Mouse (Mus musculus) bone marrow, adult 2 months (tissue): ENCODE measurements around the gene Sertad3. TPM values are rescaled to one million over a fixed set of nuclear protein-coding genes. Genes with fewer than 3 reads are reported as not detected.

ENCODE experiments used
- H3K27ac ChIP-seq: fragments of 200-500 bp; 2 replicates; pipeline ENCODE4 v1.5.1; 2012; ENCODE audit warnings: low read depth, mild to moderate bottlenecking, control low read depth, inconsistent platforms, low read length; ENCODE audit not compliant: control insufficient read depth, poor library complexity, insufficient read depth
- H3K4me1 ChIP-seq: fragments of 200-500 bp; 2 replicates; pipeline ENCODE4 v1.6.1; 2011; ENCODE audit warnings: low read length; ENCODE audit not compliant: control insufficient read depth, insufficient read depth
- H3K4me3 ChIP-seq: fragments of 200-500 bp; replicated peaks from 2 replicates; pipeline ENCODE3; 2011; ENCODE audit warnings: mild to moderate bottlenecking, low read depth, low read length, control low read depth; ENCODE audit not compliant: control insufficient read depth
- CTCF ChIP-seq: fragments of 200-500 bp; IDR thresholded peaks from 2 replicates; pipeline ENCODE4 v1.5.1; 2011; ENCODE audit warnings: low read length, control low read depth; ENCODE audit not compliant: control insufficient read depth, insufficient read depth
- POLR2A ChIP-seq: fragments of 200-500 bp; IDR thresholded peaks from 2 replicates; pipeline ENCODE4 v1.6.1; 2011; ENCODE audit warnings: low read depth, mild to moderate bottlenecking, control low read depth, low read length, borderline replicate concordance; ENCODE audit not compliant: control insufficient read depth
- WGBS: fragments of 180-500 bp; shearing (Covaris S2); methylation state at CpG from one replicate; pipeline ENCODE4 v1.1.7; 2018; 5-methylcytosine and 5-hydroxymethylcytosine counted together
- polyA plus RNA-seq: library from polyadenylated mRNA; stranded (reverse); fragments of >200 nt; gene quantifications from 2 replicates; pipeline ENCODE4 v1.2.4, GENCODE M21; 2011; ENCODE audit warnings: low replicate concordance; ENCODE audit not compliant: missing spikeins, insufficient read depth, insufficient read length

Sertad3 gene
- polyA plus RNA-seq, 1 experiment, result 61.0 TPM

- Histone ChIP-seq H3K4me1 (peaks cover 9% of the 10 kb centered on the region), H3K4me3 (peak overlapping the region; percentile 19), H3K27ac (no peak overlapping the region)
- TF ChIP-seq CTCF (no peak), POLR2A (no peak)
- 9% methylated on average over 53 of the region's 53 CpGs for WGBS
Measured at GRCm38 (mm10) chr7:27446521-27447418, 26.8 kb upstream of the Sertad3 start.

- 1% methylated on average over 54 of the region's 54 CpGs for WGBS
- Histone ChIP-seq H3K27ac (peak within 1 kb of the TSS; percentile 93), H3K4me1 (peaks cover 11% of the 10 kb centered on the region), H3K4me3 (peak within 1 kb of the TSS; percentile 82)
- TF ChIP-seq CTCF (0 out of 2 replicates have a peak, but pooled peaks have one; percentile 23), POLR2A (peak; percentile 97)
Measured at GRCm38 (mm10) chr7:27447419-27448286, 25.9 kb upstream of the Sertad3 start, which contains the start of the genes Sptbn4 and Blvrb. Gene Sptbn4, minus strand, starts transcription at chr7:27447686. Gene Blvrb, plus strand, starts transcription at chr7:27447978.

- WGBS, result 34% methylated on average over 15 of the region's 15 CpGs
- peaks cover 12% of the 10 kb centered on the region for H3K4me1 ChIP-seq
- peak overlapping the region; percentile 93 for H3K27ac ChIP-seq
- TF ChIP-seq POLR2A (no peak), CTCF (no peak)
- H3K4me3 ChIP-seq, result peak overlapping the region; percentile 82
Measured at GRCm38 (mm10) chr7:27448421-27449206, 25.0 kb upstream of the Sertad3 start.

- TF ChIP-seq POLR2A (peak; percentile 33; the same call in 1 of the 2 replicates), CTCF (peak; percentile 32; the same call in 1 of the 2 replicates)
- Histone ChIP-seq H3K4me3 (peak overlapping the region; percentile 60), H3K4me1 (peaks cover 12% of the 10 kb centered on the region), H3K27ac (peak overlapping the region; percentile 93)
- 39% methylated on average over 10 of the region's 10 CpGs for whole genome bisulfite sequencing
Measured at GRCm38 (mm10) chr7:27449256-27449862, 24.2 kb upstream of the Sertad3 start.

- Histone ChIP-seq H3K4me3 (no peak overlapping the region), H3K27ac (peak overlapping the region; percentile 32; the same call in 1 of the 2 replicates), H3K4me1 (peaks cover 15% of the 10 kb centered on the region)
- TF ChIP-seq POLR2A, result no peak
- no peak for TF ChIP-seq CTCF
- 32% methylated on average over 2 of the region's 2 CpGs for WGBS
Measured at GRCm38 (mm10) chr7:27451359-27451758, 22.2 kb upstream of the Sertad3 start.

GRCm38 (mm10) chr7:27452206-27452770, 21.3 kb upstream of the Sertad3 start:
- Histone ChIP-seq H3K4me1 (peaks cover 10% of the 10 kb centered on the region), H3K4me3 (no peak overlapping the region), H3K27ac (peak overlapping the region; percentile 55)
- WGBS, result 85% methylated on average over 13 of the region's 13 CpGs
- TF ChIP-seq CTCF (no peak), POLR2A (no peak)

- TF ChIP-seq POLR2A, result no peak
- no peak for TF ChIP-seq CTCF
- Histone ChIP-seq H3K4me1 (peaks cover 11% of the 10 kb centered on the region), H3K4me3 (peak overlapping the region; percentile 20), H3K27ac (peak overlapping the region; percentile 79)
- 29% methylated on average over 10 of the region's 10 CpGs for WGBS
Measured at GRCm38 (mm10) chr7:27454461-27455121, 19.0 kb upstream of the Sertad3 start.
